Mouse (Mus musculus) C2C12 (cell line): ENCODE data around the gene Sp9.

Source experiments
- CTCF ChIP-seq: IDR thresholded peaks from one replicate; pipeline ENCODE4 v1.5.1; 2011; ENCODE audit not compliant: control insufficient read depth, insufficient read depth, insufficient read length
- MAX ChIP-seq: IDR thresholded peaks from one replicate; pipeline ENCODE4 v1.6.1; 2011; ENCODE audit warnings: mild to moderate bottlenecking, control low read depth
- USF1 ChIP-seq: IDR thresholded peaks from one replicate; pipeline ENCODE4 v1.6.1; 2011; ENCODE audit warnings: low read depth, mild to moderate bottlenecking, control low read depth, moderate library complexity

DNA sequence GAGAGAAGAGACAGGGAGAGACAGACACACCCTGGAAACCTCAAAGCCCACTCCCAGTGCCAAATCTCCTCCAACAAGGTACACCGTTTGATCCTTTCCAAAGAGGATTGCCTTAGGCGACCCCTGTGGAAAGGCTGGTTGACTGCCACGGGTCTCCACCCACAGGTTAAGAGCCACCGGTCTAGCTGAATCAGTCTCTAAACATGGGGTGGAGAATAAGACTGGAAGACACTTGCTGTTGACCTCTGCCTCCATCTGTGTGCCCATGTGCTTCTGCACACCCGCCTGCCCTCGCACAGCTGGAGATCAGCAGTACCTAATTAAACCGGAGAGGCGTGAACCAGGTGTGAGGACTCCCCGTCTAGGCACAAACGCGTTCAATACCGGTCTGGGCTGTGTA, 51.3 kb downstream of the Sp9 start:
- TF ChIP-seq CTCF (no peak), USF1 (no peak), MAX (no peak)
